Mouse (Mus musculus): ENCODE results near the gene Pigp. TPM values are rescaled to one million over a fixed set of nuclear protein-coding genes. Genes with fewer than 3 reads are reported as not detected.

The Pigp gene
- polyA plus RNA-seq, 1 experiment from 2014 or later, result 110 TPM

DNA sequence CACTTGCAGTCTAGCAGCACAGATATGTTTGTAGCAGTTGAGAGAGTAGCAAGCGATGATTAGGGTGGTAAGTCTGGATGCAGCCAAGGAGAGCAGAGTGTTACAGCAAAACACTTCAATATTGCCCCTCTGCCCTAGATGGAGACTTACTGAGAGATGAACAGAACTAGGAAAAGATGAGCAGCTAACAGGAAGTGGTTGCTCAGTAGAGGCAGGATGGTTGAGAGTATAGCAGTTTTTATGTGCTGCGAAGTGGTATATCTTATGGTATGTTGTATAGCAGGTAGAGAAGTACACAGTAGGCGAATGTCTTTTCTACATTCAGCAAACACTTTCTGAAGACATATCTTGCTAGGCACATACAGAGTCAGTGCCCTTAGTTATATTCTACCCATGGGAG is 11.6 kb upstream of the Pigp start:
- Histone ChIP-seq H3K4me3 (no peak overlapping the region), H3K4me2 (no peak overlapping the region), H3K27me3 (replicated peaks) (no peaks in the 10 kb centered on the region), H3K36me3 (replicated peaks) (no peaks in the 10 kb centered on the region), H3K9ac (no peak overlapping the region), H3K9me3 (no peaks in the 10 kb centered on the region), H3K4me1 (peaks cover 35% of the 10 kb centered on the region), H3K27ac (no peak overlapping the region)
- WGBS, result 95% methylated on average over 3 of the region's 3 CpGs
- ATAC-seq (replicated peaks), result no peak

DNA sequence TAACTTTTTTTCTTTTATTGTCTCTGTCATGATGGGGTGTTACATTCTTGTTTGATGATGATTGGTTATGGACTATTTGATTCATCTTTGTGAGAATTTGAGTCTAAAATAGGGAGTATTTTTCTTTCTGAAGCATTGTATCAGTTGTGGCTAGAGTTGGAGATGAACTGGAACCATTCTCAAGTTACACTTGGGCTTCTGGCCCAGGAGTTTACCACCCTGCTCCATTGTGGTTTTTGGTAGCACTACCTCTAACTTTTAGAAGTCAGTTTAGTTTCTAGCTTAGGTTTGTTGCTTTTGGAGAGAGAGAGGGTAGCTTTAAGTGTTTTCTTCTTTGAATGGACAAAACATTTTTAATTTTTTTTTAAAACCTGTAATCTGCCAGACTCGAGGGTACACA is 7.7 kb upstream of the Pigp start:
- WGBS, result 97% methylated on average over 1 of the region's 1 CpGs
- no peak for ATAC-seq (replicated peaks)
- no peak overlapping the region for H3K4me3 ChIP-seq
- H3K9ac ChIP-seq, result no peak overlapping the region
- H3K4me2 ChIP-seq, result no peak overlapping the region
- no peaks in the 10 kb centered on the region for H3K27me3 ChIP-seq (replicated peaks)
- H3K36me3 ChIP-seq (replicated peaks), result no peaks in the 10 kb centered on the region
- H3K27ac ChIP-seq, result no peak overlapping the region
- H3K9me3 ChIP-seq, result no peaks in the 10 kb centered on the region
- H3K4me1 ChIP-seq, result peaks cover 39% of the 10 kb centered on the region

DNA sequence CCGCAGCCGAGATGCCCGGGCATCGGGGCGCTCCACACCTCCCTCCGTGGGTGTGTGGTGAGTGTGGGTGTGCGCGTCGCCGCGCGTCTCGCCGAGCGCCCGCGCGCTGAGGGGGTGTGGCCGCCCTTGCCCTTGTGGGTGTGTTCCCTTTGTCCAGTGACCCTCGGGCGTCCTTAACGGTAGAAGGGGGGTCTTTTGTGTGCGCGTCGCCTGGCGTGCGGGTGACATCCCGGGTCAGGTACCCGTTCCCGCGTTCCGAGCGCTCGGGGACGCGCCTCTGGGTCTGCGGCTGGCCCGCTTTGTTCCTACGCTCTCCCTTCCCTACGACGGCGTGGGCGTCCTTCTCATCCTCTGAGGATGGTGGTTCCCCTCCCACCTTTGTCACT is 734 bp downstream of the Pigp start:
- Histone ChIP-seq H3K4me1 (peaks cover 40% of the 10 kb centered on the region), H3K27me3 (replicated peaks) (no peaks in the 10 kb centered on the region), H3K9me3 (no peaks in the 10 kb centered on the region), H3K4me3 (peak overlapping the region; percentile 93), H3K27ac (peak overlapping the region; percentile 100), H3K36me3 (replicated peaks) (no peaks in the 10 kb centered on the region), H3K4me2 (peak overlapping the region; percentile 55), H3K9ac (peak overlapping the region; percentile 100)
- peak; percentile 79 for ATAC-seq (replicated peaks)
- under 1% methylated on average over 43 of the region's 43 CpGs for WGBS

DNA sequence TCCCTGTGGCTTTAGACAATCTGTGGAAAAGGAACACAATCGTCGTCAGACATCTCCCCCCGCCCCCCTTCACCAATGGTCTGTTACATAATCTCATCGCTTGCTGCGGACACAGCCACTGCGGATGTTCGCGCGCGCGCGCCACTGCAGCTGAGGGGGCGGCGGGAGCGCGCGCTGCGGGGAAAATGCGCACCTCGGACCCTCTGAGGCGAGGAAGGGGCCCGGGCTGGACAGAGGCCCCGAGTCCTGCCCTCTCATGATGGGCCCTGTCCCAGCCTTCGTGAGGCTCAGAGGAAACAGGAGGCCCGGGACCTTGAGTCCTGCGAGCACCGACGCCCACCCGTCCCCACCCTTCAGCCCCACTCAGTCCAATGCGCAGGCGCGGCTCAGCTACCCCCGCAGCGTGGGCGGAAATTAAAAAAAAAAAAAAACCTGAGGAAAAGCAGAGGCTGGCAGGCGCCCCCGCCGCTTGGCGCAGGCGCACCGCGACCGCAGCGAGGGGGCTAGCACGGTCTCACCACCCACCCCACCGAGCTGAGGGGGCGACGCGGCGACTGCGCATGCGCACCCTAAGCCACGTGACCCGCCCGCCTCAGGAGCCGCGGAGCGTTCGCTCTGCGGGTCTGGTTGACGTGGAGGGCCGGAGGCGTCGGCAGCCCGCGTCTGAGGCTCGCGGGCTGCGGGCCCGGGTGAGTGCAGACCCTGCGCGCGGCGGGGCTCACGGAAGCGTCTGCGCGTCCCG is 1.3 kb downstream of the Pigp start, which contains the start of gene Ttc3:
Gene Ttc3 (plus strand): TSS at position 446 of the 742 bp plus-strand sequence.
- Histone ChIP-seq H3K9me3 (no peaks in the 10 kb centered on the region), H3K4me3 (peak within 1 kb of the TSS; percentile 93)
- under 1% methylated on average over 77 of the region's 79 CpGs for WGBS

DNA sequence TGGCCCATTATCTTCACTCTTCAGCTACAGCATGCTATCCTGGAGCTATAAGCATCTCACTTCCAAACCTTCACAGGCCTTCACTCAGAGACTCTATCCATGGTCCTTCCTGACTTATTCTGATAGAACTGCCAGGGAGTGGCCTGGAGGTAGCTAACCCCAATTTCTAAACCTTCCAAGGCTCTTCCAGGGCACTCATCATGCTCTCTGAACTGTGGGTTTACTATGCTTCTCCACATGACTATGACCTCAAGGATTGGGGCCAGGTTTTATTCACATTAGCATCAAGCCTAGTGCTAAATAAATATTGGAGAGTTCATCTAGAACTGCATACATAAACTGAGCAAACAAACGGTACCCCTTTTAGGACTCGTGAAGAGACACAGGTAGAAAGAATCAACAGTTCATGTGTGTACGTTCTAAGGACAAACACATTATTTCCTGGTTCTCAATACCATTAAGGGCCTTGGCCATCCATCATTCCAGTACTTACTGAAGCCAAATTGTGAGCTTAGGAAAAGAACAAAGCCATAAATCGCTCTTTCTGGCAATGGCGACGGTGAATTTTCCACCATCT is 2.0 kb downstream of the Pigp start:
- peak overlapping the region; percentile 76 for H3K4me2 ChIP-seq
- peak overlapping the region; percentile 94 for H3K9ac ChIP-seq
- H3K9me3 ChIP-seq, result no peaks in the 10 kb centered on the region
- H3K4me3 ChIP-seq, result peak overlapping the region; percentile 93
- 8% methylated on average over 6 of the region's 6 CpGs for WGBS
- H3K27me3 ChIP-seq (replicated peaks), result no peaks in the 10 kb centered on the region
- no peaks in the 10 kb centered on the region for H3K36me3 ChIP-seq (replicated peaks)
- peaks cover 37% of the 10 kb centered on the region for H3K4me1 ChIP-seq
- H3K27ac ChIP-seq, result peak overlapping the region; percentile 100
- peak; percentile 0; the same call in 1 of the 2 replicates for ATAC-seq (replicated peaks)

More for the DNA sequence above, 1.3 kb downstream of the Pigp start, which contains the start of gene Ttc3:
- ATAC-seq (replicated peaks), result peak; percentile 80
- H3K27ac ChIP-seq, result peak within 1 kb of the TSS; percentile 100
- peak within 1 kb of the TSS; percentile 76 for H3K4me2 ChIP-seq
- H3K36me3 ChIP-seq (replicated peaks), result no peaks in the 10 kb centered on the region
- H3K4me1 ChIP-seq, result peaks cover 40% of the 10 kb centered on the region
- peak within 1 kb of the TSS; percentile 100 for H3K9ac ChIP-seq
- no peaks in the 10 kb centered on the region for H3K27me3 ChIP-seq (replicated peaks)

DNA sequence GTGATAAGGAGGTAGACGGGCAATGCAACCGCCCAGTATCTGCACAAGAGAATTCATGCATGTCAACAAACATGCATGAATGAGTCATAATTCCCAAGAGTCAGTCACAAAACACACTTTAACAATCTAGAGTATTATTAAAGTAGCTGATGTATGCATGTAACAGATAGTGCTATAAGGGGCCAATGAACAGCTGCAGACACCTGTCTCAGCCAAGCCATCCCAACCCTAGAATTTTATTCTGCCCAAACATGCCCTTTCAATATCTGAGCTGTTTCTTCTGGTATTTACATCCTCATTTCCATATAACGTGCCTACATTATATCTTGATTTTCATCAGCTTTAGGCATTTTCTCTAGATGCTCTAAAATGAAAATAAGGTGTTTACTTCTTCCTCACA is 6.2 kb downstream of the Pigp start:
- Histone ChIP-seq H3K9ac (no peak overlapping the region), H3K9me3 (no peaks in the 10 kb centered on the region), H3K36me3 (replicated peaks) (0 out of 2 replicates have a peak, but pooled peaks cover 4% of the 10 kb centered on the region), H3K27me3 (replicated peaks) (no peaks in the 10 kb centered on the region), H3K4me3 (no peak overlapping the region), H3K4me1 (peaks cover 24% of the 10 kb centered on the region), H3K27ac (no peak overlapping the region), H3K4me2 (no peak overlapping the region)
- WGBS, result 89% methylated on average over 3 of the region's 3 CpGs
- no peak for ATAC-seq (replicated peaks)

DNA sequence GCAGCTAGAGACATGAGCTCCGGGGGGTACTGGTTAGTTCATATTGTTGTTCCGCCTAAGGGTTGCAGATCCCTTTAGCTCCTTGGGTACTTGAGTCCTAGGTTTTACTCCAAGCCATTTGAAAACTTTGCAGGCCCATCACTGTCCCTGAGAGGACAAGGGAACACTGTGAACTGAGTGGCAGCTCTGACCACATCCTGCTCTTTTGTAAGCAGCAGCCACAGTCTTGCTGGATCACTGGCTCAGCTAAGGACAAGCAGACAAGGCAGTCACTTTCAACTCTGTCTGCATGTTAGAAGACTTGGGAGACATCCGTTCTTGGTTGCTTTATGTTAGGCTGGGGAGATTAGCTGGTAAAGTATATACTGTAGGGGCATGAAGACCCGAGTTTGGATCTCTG is 7.8 kb downstream of the Pigp start:
- H3K9ac ChIP-seq, result no peak overlapping the region
- H3K4me2 ChIP-seq, result no peak overlapping the region
- peaks cover 17% of the 10 kb centered on the region for H3K4me1 ChIP-seq
- WGBS, result 93% methylated on average over 4 of the region's 4 CpGs
- H3K36me3 ChIP-seq (replicated peaks), result 0 out of 2 replicates have a peak, but pooled peaks cover 4% of the 10 kb centered on the region
- H3K27me3 ChIP-seq (replicated peaks), result no peaks in the 10 kb centered on the region
- no peak for ATAC-seq (replicated peaks)
- no peaks in the 10 kb centered on the region for H3K9me3 ChIP-seq
- H3K4me3 ChIP-seq, result no peak overlapping the region
- H3K27ac ChIP-seq, result no peak overlapping the region

DNA sequence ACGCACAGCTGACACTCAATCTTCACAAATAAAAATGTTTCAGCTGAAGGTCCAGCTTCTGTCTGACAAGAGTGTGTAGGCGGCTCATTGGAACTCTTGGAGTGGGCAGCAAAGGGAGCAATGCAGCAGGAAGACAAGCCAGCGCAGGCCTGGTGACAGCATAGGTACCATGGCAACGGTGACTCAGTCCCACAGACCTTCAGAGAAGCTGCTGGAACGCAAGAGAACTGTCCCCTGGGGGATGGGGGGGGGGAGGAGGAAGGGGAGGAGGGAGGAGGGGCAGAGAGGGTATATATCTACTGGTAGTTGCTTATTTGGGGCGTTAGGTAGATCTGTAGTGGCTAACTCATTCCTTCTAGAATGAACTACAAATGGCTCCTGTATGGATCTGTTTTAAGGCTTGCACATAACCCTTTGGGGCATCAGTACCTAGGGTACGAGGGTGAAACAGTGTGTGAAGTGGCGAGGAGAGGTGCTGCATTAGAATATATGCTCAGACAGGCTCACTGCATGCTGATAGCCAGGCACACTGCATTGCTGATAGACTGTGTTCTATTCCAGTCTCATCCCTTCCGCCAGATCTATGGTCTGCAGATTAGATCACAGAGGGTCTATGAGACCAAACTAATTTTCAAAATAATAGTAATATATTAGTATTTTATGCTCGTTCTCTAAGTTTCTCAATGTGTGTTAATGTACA is 9.3 kb downstream of the Pigp start:
- Histone ChIP-seq H3K9ac (no peak overlapping the region), H3K4me2 (0 out of 2 replicates have a peak overlapping the region, but pooled peaks have one; percentile 9)

DNA sequence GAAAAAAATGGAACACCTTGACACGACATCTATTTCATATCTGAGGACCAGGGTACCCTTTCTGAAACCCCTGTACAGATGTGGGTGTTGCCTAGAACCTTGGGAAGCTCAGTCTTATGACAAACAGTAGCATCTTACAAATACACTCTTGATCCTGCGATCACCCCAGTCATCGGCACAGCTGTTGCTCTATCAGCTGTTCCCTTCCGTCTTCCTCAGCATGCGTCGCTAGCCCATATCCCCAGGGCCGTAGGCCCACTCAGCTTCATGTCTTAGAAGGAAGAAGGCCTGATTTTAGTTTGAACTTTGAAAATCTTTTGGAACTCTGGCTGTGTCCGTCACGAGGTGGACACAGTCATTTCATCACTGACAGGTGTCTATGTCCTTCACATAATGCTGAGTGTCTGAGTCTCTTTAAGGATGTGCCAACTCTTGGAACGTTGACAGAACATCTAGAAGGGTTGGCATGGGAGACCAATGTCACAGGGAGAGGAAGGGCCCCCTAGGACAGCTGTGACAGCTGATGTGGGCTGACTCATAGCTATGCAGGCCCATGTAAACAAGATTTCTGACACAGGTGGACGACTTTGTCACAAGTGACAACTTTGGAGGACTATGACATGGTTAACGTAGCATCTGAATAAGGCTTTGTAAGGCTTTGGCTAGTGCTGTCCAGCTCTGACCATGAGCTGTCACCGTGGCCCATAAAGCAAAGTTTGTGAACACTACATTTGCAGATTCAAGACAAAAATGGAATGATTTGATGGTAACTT is 10.9 kb downstream of the Pigp start:
- no peak overlapping the region for H3K4me3 ChIP-seq
- H3K9ac ChIP-seq, result no peak overlapping the region
- no peak overlapping the region for H3K27ac ChIP-seq
- ATAC-seq (replicated peaks), result no peak
- H3K27me3 ChIP-seq (replicated peaks), result no peaks in the 10 kb centered on the region
- H3K4me2 ChIP-seq, result no peak overlapping the region
- 0 out of 2 replicates have a peak, but pooled peaks cover 4% of the 10 kb centered on the region for H3K36me3 ChIP-seq (replicated peaks)
- H3K9me3 ChIP-seq, result no peaks in the 10 kb centered on the region
- H3K4me1 ChIP-seq, result peaks cover 8% of the 10 kb centered on the region
- WGBS, result 90% methylated on average over 13 of the region's 13 CpGs

More for the DNA sequence above, 9.3 kb downstream of the Pigp start:
- WGBS, result 41% methylated on average over 10 of the region's 10 CpGs
- H3K27ac ChIP-seq, result peak overlapping the region; percentile 62; the same call in 1 of the 2 replicates
- no peaks in the 10 kb centered on the region for H3K9me3 ChIP-seq
- peaks cover 8% of the 10 kb centered on the region for H3K4me1 ChIP-seq
- H3K27me3 ChIP-seq (replicated peaks), result no peaks in the 10 kb centered on the region
- 0 out of 2 replicates have a peak, but pooled peaks cover 4% of the 10 kb centered on the region for H3K36me3 ChIP-seq (replicated peaks)
- ATAC-seq (replicated peaks), result peak; percentile 83
- no peak overlapping the region for H3K4me3 ChIP-seq

DNA sequence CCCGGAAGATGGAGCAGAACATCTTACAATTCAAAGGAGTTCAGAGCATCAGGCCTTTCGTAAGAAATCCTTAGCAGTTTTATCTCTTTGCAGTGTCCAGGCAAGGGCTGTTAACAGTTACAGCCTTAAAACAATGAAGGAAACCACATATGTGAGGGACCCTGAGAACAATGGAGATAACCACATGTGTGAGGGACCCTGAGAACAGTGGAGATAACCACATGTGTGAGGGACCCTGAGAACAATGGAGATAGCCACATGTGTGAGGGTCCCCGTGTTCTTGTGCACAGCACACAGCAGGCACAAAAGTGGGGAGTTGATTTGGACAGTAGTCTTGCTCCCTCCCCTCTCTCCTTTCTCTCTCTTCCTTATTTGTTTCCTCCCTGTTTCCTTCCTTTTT is 13.6 kb downstream of the Pigp start:
- no peaks in the 10 kb centered on the region for H3K27me3 ChIP-seq (replicated peaks)
- H3K27ac ChIP-seq, result no peak overlapping the region
- no peaks in the 10 kb centered on the region for H3K9me3 ChIP-seq
- peaks cover 8% of the 10 kb centered on the region for H3K4me1 ChIP-seq
- H3K36me3 ChIP-seq (replicated peaks), result no peaks in the 10 kb centered on the region
- no peak for ATAC-seq (replicated peaks)
- H3K9ac ChIP-seq, result no peak overlapping the region
- H3K4me3 ChIP-seq, result no peak overlapping the region
- H3K4me2 ChIP-seq, result no peak overlapping the region
- WGBS, result 85% methylated on average over 3 of the region's 3 CpGs

DNA sequence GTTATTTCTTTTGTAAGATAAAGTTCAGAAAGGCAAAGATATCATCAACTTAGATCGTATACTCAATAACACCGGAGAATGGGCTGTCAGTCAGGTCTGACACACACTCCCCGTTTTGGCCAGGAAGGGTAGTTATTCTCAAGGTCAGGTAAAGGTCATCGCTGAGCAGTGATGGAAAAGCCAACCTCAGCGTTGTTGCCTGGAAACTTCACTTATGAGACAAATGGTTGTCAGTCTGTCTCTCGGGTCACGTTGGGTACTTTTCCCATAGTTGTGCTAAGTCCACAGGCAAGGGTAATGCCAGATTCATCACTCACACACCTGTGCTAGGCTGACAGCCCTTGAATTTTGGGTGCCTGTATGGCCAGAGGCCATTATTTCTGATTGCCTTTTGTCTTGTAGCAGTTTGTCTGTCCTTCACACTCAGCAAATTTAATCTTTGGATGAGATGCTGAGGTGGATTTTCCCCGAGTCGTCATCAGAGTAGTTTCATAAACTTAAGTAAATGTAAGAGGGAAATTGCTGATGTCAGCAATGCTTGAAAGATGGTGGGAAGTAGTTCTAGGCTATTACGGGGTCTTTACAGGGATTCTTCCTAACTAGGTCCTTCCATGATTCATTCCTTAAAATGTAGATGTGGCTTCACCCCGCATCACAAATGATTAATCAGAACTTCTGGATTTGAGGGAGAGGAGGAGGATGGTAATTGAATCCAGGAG is 14.7 kb downstream of the Pigp start:
- 89% methylated on average over 11 of the region's 11 CpGs for WGBS
- no peak overlapping the region for H3K4me3 ChIP-seq
- no peaks in the 10 kb centered on the region for H3K36me3 ChIP-seq (replicated peaks)
- peaks cover under 1% of the 10 kb centered on the region for H3K4me1 ChIP-seq
- no peak overlapping the region for H3K9ac ChIP-seq
- no peak overlapping the region for H3K27ac ChIP-seq
- no peaks in the 10 kb centered on the region for H3K9me3 ChIP-seq
- no peaks in the 10 kb centered on the region for H3K27me3 ChIP-seq (replicated peaks)
- H3K4me2 ChIP-seq, result no peak overlapping the region
- no peak for ATAC-seq (replicated peaks)
